Mouse (Mus musculus) gastrocnemius, postnatal 25 days (tissue): ENCODE data around the gene Kynu. TPM values are rescaled to one million over a fixed set of nuclear protein-coding genes. Genes with fewer than 3 reads are reported as not detected.

Experiments
- DNase-seq: peaks from one replicate; pipeline ENCODE4 v3.0.0; 2022
- long read RNA-seq, 2 experiments: library from polyadenylated mRNA; stranded (forward); transcript quantifications; one replicate each; pipeline ENCODE4 v2.0.0; 2021
- total RNA-seq, 2 experiments: library from RNA; stranded (reverse); gene quantifications; 1 replicate in 1 of 2; 2 replicates in 1 of 2; pipeline ENCODE4 v1.2.3; 2021

Kynu gene
- total RNA-seq, result not detected
- long read RNA-seq, experiment 1, result 0 reads
- long read RNA-seq, experiment 2, result 0 reads

GRCm38 (mm10) chr2:43555062-43555888, at the start of gene Kynu:
Kynu (plus strand) TSS chr2:43555329.
- no peak for DNase-seq

- no peak for DNase-seq
These were observed 48.9 kb upstream of the Kynu start for GRCm38 (mm10) chr2:43506182-43506581.

GRCm38 (mm10) chr2:43513852-43514251, 41.3 kb upstream of the Kynu start:
- DNase-seq, result no peak

GRCm38 (mm10) chr2:43534417-43534816, 20.7 kb upstream of the Kynu start:
- no peak for DNase-seq

- no peak for DNase-seq
These were observed 12.5 kb upstream of the Kynu start for GRCm38 (mm10) chr2:43542615-43543014.

- DNase-seq, result no peak
These were observed 9.5 kb upstream of the Kynu start for GRCm38 (mm10) chr2:43545665-43546064.

GRCm38 (mm10) chr2:43546448-43546847, 8.7 kb upstream of the Kynu start:
- DNase-seq, result no peak

GRCm38 (mm10) chr2:43554216-43554615, 913 bp upstream of the Kynu start:
- no peak for DNase-seq

GRCm38 (mm10) chr2:43555889-43556285, 758 bp downstream of the Kynu start:
- DNase-seq, result no peak

- DNase-seq, result no peak
These were observed 1.9 kb downstream of the Kynu start for GRCm38 (mm10) chr2:43556985-43557384.

- DNase-seq, result no peak
These were observed 6.1 kb downstream of the Kynu start for GRCm38 (mm10) chr2:43561209-43561608.

- no peak for DNase-seq
These were observed 7.7 kb downstream of the Kynu start for GRCm38 (mm10) chr2:43562779-43563178.

- DNase-seq, result no peak
These were observed 13.3 kb downstream of the Kynu start for GRCm38 (mm10) chr2:43568406-43568805.

GRCm38 (mm10) chr2:43573526-43573925, 18.4 kb downstream of the Kynu start:
- no peak for DNase-seq

GRCm38 (mm10) chr2:43583243-43583812, 28.2 kb downstream of the Kynu start:
- no peak for DNase-seq

GRCm38 (mm10) chr2:43585508-43585907, 30.4 kb downstream of the Kynu start:
- DNase-seq, result no peak

- no peak for DNase-seq
These were observed 32.7 kb downstream of the Kynu start for GRCm38 (mm10) chr2:43587832-43588231.

GRCm38 (mm10) chr2:43592001-43592704, 37.0 kb downstream of the Kynu start:
- DNase-seq, result no peak

- no peak for DNase-seq
These were observed 58.4 kb downstream of the Kynu start for GRCm38 (mm10) chr2:43613571-43613970.

GRCm38 (mm10) chr2:43621140-43621539, 66.0 kb downstream of the Kynu start:
- no peak for DNase-seq

GRCm38 (mm10) chr2:43622844-43623243, 67.7 kb downstream of the Kynu start:
- DNase-seq, result no peak

GRCm38 (mm10) chr2:43631786-43632185, 76.7 kb downstream of the Kynu start:
- no peak for DNase-seq

GRCm38 (mm10) chr2:43636498-43636897, 81.4 kb downstream of the Kynu start:
- no peak for DNase-seq
